Mouse (Mus musculus): ENCODE measurements around the gene Col13a1. TPM values are rescaled to one million over a fixed set of nuclear protein-coding genes. Genes with fewer than 3 reads are reported as not detected.
A peak's percentile ranks its signal among the peaks of the same experiment; 100 is the strongest.

Gene Col13a1
- polyA plus RNA-seq, 1 experiment from 2014 or later, result 3.5 TPM

GRCm38 (mm10) chr10:62000216-62000615 is 21.3 kb upstream of the Col13a1 start:
- no peak overlapping the region for H3K27ac ChIP-seq (replicated peaks)
- 98% methylated on average over 1 of the region's 1 CpGs for WGBS
- H3K27me3 ChIP-seq (replicated peaks), result no peaks in the 10 kb centered on the region
- H3K4me1 ChIP-seq, result no peaks in the 10 kb centered on the region
- no peaks in the 10 kb centered on the region for H3K9me3 ChIP-seq (replicated peaks)
- H3K4me2 ChIP-seq, result no peak overlapping the region
- ATAC-seq (ENCODE audit: low FRiP score), result no peak
- H3K36me3 ChIP-seq, result no peaks in the 10 kb centered on the region
- H3K9ac ChIP-seq (replicated peaks), result no peak overlapping the region
- H3K4me3 ChIP-seq (replicated peaks), result no peak overlapping the region

GRCm38 (mm10) chr10:61999766-62000165 is 20.9 kb upstream of the Col13a1 start:
- H3K4me2 ChIP-seq, result no peak overlapping the region
- no peaks in the 10 kb centered on the region for H3K27me3 ChIP-seq (replicated peaks)
- no peak overlapping the region for H3K27ac ChIP-seq (replicated peaks)
- H3K4me3 ChIP-seq (replicated peaks), result no peak overlapping the region
- 86% methylated on average over 1 of the region's 1 CpGs for WGBS
- H3K4me1 ChIP-seq, result no peaks in the 10 kb centered on the region
- no peak for ATAC-seq (ENCODE audit: low FRiP score)
- H3K9ac ChIP-seq (replicated peaks), result no peak overlapping the region
- no peaks in the 10 kb centered on the region for H3K9me3 ChIP-seq (replicated peaks)
- no peaks in the 10 kb centered on the region for H3K36me3 ChIP-seq

GRCm38 (mm10) chr10:61991481-61992424 is 12.8 kb upstream of the Col13a1 start:
- no peak for ATAC-seq (ENCODE audit: low FRiP score)
- Histone ChIP-seq H3K27ac (replicated peaks) (no peak overlapping the region), H3K9me3 (replicated peaks) (no peaks in the 10 kb centered on the region), H3K27me3 (replicated peaks) (no peaks in the 10 kb centered on the region), H3K9ac (replicated peaks) (no peak overlapping the region), H3K4me1 (no peaks in the 10 kb centered on the region), H3K4me2 (no peak overlapping the region), H3K4me3 (replicated peaks) (no peak overlapping the region), H3K36me3 (no peaks in the 10 kb centered on the region)
- WGBS, result 22% methylated on average over 11 of the region's 11 CpGs

DNA sequence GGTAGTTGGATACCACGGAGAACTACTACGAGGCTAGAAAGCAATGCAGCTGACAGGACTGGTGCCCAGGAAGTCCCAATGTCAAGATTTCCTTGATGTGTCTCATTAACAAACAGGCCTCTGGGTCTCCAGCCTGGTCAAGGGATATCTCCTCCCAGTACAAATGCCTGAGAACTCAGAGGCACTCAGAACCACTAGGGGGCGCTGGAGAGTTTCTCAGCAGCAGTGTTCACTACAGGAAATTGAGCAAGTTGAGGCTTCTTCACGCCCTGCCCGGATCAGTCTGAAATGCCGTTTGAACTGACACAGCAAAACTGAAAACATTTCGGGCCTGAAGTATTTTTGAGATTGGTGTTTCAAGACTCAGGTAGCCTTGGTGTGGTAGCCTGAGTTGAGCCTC is 1.5 kb upstream of the Col13a1 start:
- WGBS, result 3% methylated on average over 7 of the region's 7 CpGs
- H3K27me3 ChIP-seq (replicated peaks), result peaks cover 65% of the 10 kb centered on the region
- H3K27ac ChIP-seq (replicated peaks), result no peak overlapping the region
- peaks cover 28% of the 10 kb centered on the region for H3K4me1 ChIP-seq
- no peaks in the 10 kb centered on the region for H3K9me3 ChIP-seq (replicated peaks)
- no peak overlapping the region for H3K4me3 ChIP-seq (replicated peaks)
- H3K4me2 ChIP-seq, result 0 out of 2 replicates have a peak overlapping the region, but pooled peaks have one; percentile 21
- H3K36me3 ChIP-seq, result no peaks in the 10 kb centered on the region
- ATAC-seq (ENCODE audit: low FRiP score), result peak; percentile 78
- no peak overlapping the region for H3K9ac ChIP-seq (replicated peaks)

- Histone ChIP-seq H3K9ac (replicated peaks) (peak overlapping the region; percentile 34), H3K27me3 (replicated peaks) (peaks cover 82% of the 10 kb centered on the region), H3K27ac (replicated peaks) (no peak overlapping the region), H3K4me2 (peak overlapping the region; percentile 88), H3K4me3 (replicated peaks) (peak overlapping the region; percentile 42), H3K36me3 (no peaks in the 10 kb centered on the region), H3K4me1 (peaks cover 28% of the 10 kb centered on the region), H3K9me3 (replicated peaks) (no peaks in the 10 kb centered on the region)
- peak; percentile 60; the same call in 1 of the 2 replicates for ATAC-seq (ENCODE audit: low FRiP score)
- under 1% methylated on average over 65 of the region's 65 CpGs for WGBS
Measured at GRCm38 (mm10) chr10:61978112-61978865, 619 bp downstream of the Col13a1 start.

DNA sequence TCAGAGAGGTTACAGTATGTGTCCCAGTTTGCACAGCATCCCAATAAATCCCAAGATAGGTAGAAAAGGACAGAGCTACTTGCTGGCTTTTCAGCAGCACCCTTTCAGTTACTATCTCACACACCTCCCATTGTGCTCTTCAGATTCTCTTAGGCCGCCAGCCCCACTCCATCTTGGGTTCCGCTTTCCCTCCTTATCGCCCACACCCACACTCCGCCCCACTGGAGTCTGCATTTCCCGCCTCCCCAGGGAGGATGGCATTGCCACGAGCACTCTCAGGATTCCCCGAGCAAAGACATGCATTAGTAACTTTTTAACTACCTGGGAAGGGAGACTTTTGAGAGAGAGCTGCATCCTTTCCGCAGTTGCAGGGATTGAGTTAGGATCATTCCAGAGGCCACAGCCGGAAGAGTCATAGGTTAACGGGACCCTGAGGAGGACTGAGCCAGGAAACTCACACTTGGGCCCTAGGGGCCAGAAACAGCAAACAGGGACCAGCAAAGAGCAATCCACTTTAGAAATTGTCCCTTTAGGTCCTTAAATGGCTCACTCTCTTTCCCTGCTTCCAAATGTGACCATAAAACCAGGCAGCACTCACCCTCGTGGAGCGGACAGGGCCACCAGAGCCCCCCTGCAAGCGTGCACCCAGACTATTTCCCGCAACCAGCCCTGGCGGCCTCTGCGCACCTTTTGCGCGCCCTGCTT is 1.4 kb downstream of the Col13a1 start:
- peaks cover 28% of the 10 kb centered on the region for H3K4me1 ChIP-seq
- H3K27ac ChIP-seq (replicated peaks), result no peak overlapping the region
- no peak for ATAC-seq (ENCODE audit: low FRiP score)
- peak overlapping the region; percentile 88 for H3K4me2 ChIP-seq
- 0 out of 2 replicates have a peak overlapping the region, but pooled peaks have one; percentile 34 for H3K9ac ChIP-seq (replicated peaks)
- H3K9me3 ChIP-seq (replicated peaks), result no peaks in the 10 kb centered on the region
- 2% methylated on average over 18 of the region's 18 CpGs for WGBS
- peaks cover 83% of the 10 kb centered on the region for H3K27me3 ChIP-seq (replicated peaks)
- H3K36me3 ChIP-seq, result no peaks in the 10 kb centered on the region
- H3K4me3 ChIP-seq (replicated peaks), result peak overlapping the region; percentile 42

DNA sequence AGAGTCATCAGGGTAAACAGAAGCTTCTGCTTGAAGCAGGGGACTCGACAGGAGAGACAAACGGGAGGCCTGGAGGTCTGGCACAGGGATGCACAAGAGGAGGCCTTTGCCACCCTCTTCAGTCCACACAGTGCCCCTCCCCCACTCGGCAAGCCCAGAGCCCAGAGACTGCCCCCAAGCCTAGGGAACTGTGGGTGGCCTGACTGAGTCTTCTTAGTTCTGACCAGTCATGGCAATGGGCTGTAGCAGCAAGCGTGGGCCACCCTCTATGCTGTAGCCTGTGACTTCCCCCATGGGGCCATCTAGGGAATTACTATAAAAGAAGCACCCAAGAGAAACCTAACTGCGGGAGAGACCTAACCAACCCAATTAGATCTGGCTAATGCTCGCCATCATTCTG is 1.9 kb downstream of the Col13a1 start:
- peak overlapping the region; percentile 42; the same call in 1 of the 2 replicates for H3K4me3 ChIP-seq (replicated peaks)
- H3K9me3 ChIP-seq (replicated peaks), result no peaks in the 10 kb centered on the region
- WGBS, result 12% methylated on average over 6 of the region's 6 CpGs
- no peak overlapping the region for H3K9ac ChIP-seq (replicated peaks)
- H3K4me2 ChIP-seq, result peak overlapping the region; percentile 88; the same call in 1 of the 2 replicates
- peaks cover 77% of the 10 kb centered on the region for H3K27me3 ChIP-seq (replicated peaks)
- no peak for ATAC-seq (ENCODE audit: low FRiP score)
- H3K36me3 ChIP-seq, result no peaks in the 10 kb centered on the region
- H3K4me1 ChIP-seq, result peaks cover 31% of the 10 kb centered on the region
- H3K27ac ChIP-seq (replicated peaks), result no peak overlapping the region

- H3K27me3 ChIP-seq (replicated peaks), result peaks cover 63% of the 10 kb centered on the region
- 83% methylated on average over 2 of the region's 2 CpGs for WGBS
- H3K4me1 ChIP-seq, result peaks cover 28% of the 10 kb centered on the region
Measured at GRCm38 (mm10) chr10:61974581-61974980, 4.3 kb downstream of the Col13a1 start.

GRCm38 (mm10) chr10:61972041-61972440 is 6.9 kb downstream of the Col13a1 start:
- H3K4me3 ChIP-seq (replicated peaks), result no peak overlapping the region
- H3K9me3 ChIP-seq (replicated peaks), result no peaks in the 10 kb centered on the region
- H3K27me3 ChIP-seq (replicated peaks), result peaks cover 38% of the 10 kb centered on the region
- peaks cover 6% of the 10 kb centered on the region; the same call in 1 of the 2 replicates for H3K4me1 ChIP-seq
- 15% methylated on average over 4 of the region's 4 CpGs for whole genome bisulfite sequencing
- no peak for ATAC-seq (ENCODE audit: low FRiP score)
- no peak overlapping the region for H3K9ac ChIP-seq (replicated peaks)
- H3K27ac ChIP-seq (replicated peaks), result no peak overlapping the region
- H3K4me2 ChIP-seq, result no peak overlapping the region
- no peaks in the 10 kb centered on the region for H3K36me3 ChIP-seq

More at GRCm38 (mm10) chr10:61974581-61974980, 4.3 kb downstream of the Col13a1 start:
- ATAC-seq (ENCODE audit: low FRiP score), result no peak
- Histone ChIP-seq H3K4me2 (no peak overlapping the region), H3K9me3 (replicated peaks) (no peaks in the 10 kb centered on the region), H3K27ac (replicated peaks) (no peak overlapping the region), H3K36me3 (no peaks in the 10 kb centered on the region), H3K9ac (replicated peaks) (no peak overlapping the region), H3K4me3 (replicated peaks) (no peak overlapping the region)

DNA sequence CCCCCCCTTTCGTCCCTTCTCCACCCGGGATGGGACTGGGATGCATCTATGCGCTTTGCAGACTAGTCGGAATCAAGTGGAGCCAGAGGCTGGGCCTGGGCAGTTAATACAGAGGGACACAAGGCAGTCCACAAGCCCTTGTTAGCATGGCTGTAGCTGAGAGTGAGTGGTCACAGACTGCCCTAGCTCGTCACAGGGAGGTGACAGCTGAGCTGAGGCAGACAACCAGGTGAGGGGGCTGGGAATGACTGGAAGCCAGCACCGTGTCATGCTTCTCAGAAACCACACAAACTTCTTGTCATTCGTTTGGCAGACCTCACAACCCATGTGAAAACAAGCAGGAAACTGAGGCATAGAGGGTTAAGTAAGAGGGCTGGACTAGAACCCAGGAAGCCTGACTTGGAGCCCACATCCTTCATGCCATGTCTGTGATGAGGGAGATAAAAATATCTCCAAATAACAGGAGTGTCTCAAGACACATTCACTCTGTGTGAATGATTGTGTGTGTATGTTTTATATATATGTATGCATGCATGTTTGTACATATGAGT is 10.8 kb downstream of the Col13a1 start:
- 81% methylated on average over 7 of the region's 7 CpGs for WGBS
- no peaks in the 10 kb centered on the region for H3K36me3 ChIP-seq
- peaks cover 12% of the 10 kb centered on the region; the same call in 1 of the 2 replicates for H3K4me1 ChIP-seq

DNA sequence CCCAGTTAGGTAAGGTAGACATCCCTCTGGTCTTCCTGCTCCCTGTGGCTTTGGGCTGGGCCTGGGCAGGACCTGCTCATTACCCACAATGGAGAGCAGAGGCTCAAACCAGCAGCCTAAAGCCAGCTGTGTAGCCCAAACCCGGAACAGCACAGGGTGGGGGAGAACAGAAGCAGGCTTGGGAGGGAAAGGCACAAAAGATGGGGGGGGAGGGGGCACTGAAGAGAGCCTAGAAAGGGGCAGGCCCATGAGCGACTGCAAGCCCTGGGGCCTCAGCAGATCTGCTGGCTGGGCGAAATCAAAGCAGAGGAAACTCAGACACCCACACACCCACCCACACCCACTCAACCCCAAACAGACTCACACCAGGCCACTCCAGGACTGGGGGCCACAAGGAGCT is 11.7 kb downstream of the Col13a1 start:
- no peaks in the 10 kb centered on the region for H3K9me3 ChIP-seq (replicated peaks)
- no peak overlapping the region for H3K9ac ChIP-seq (replicated peaks)
- H3K4me1 ChIP-seq, result peaks cover 11% of the 10 kb centered on the region; the same call in 1 of the 2 replicates
- no peak overlapping the region for H3K4me3 ChIP-seq (replicated peaks)
- 0 out of 2 replicates have a peak, but pooled peaks cover 4% of the 10 kb centered on the region for H3K27me3 ChIP-seq (replicated peaks)
- H3K4me2 ChIP-seq, result no peak overlapping the region
- H3K27ac ChIP-seq (replicated peaks), result no peak overlapping the region
- no peaks in the 10 kb centered on the region for H3K36me3 ChIP-seq
- ATAC-seq (ENCODE audit: low FRiP score), result no peak
- WGBS, result 62% methylated on average over 3 of the region's 3 CpGs

More for the DNA sequence above, 10.8 kb downstream of the Col13a1 start:
- H3K4me3 ChIP-seq (replicated peaks), result no peak overlapping the region
- no peak overlapping the region for H3K4me2 ChIP-seq
- H3K27me3 ChIP-seq (replicated peaks), result 0 out of 2 replicates have a peak, but pooled peaks cover 4% of the 10 kb centered on the region
- ATAC-seq (ENCODE audit: low FRiP score), result no peak
- no peaks in the 10 kb centered on the region for H3K9me3 ChIP-seq (replicated peaks)
- H3K9ac ChIP-seq (replicated peaks), result no peak overlapping the region
- no peak overlapping the region for H3K27ac ChIP-seq (replicated peaks)
